Mouse (Mus musculus) thymus, postnatal 0 days (tissue): ENCODE data around the gene Camsap1. TPM values are rescaled to one million over a fixed set of nuclear protein-coding genes. Genes with fewer than 3 reads are reported as not detected.

Source experiments
- DNase-seq: peaks from one replicate; pipeline ENCODE4 v3.0.0-alpha.2; 2015; ENCODE audit warnings: low spot score
- polyA plus RNA-seq: library from polyadenylated mRNA; unstranded; fragments of >200 nt; fragmentation: Nextera tagmentation; extraction: Ambion mirVana; gene quantifications from 2 replicates; pipeline ENCODE4 v1.2.1, GENCODE M21; 2015

The Camsap1 gene
- polyA plus RNA-seq, result 6.1 and 8.0 TPM in 2 replicates

- peak; percentile 95 for DNase-seq
These were observed at the start of gene Camsap1 for GRCm38 (mm10) chr2:25983159-25983907. TSS of gene Camsap1 (minus strand) at chr2:25983282.

GRCm38 (mm10) chr2:26030288-26030687, 47.2 kb upstream of the Camsap1 start:
- no peak for DNase-seq

GRCm38 (mm10) chr2:26024138-26025075, 41.3 kb upstream of the Camsap1 start:
- DNase-seq, result peak; percentile 62

- no peak for DNase-seq
These were observed 39.5 kb upstream of the Camsap1 start for GRCm38 (mm10) chr2:26022626-26023025.

- DNase-seq, result no peak
These were observed 39.1 kb upstream of the Camsap1 start for GRCm38 (mm10) chr2:26022258-26022565.

- DNase-seq, result peak; percentile 92
These were observed 38.6 kb upstream of the Camsap1 start, which contains the start of gene Ubac1 for GRCm38 (mm10) chr2:26021561-26022257. TSS of gene Ubac1 (minus strand) at chr2:26021747.

GRCm38 (mm10) chr2:26020714-26021560, 37.9 kb upstream of the Camsap1 start:
- DNase-seq, result peak; percentile 53

- DNase-seq, result no peak
These were observed 36.8 kb upstream of the Camsap1 start for GRCm38 (mm10) chr2:26019923-26020322.

GRCm38 (mm10) chr2:26017326-26017725, 34.2 kb upstream of the Camsap1 start:
- DNase-seq, result no peak

- no peak for DNase-seq
These were observed 30.6 kb upstream of the Camsap1 start for GRCm38 (mm10) chr2:26013674-26014073.

GRCm38 (mm10) chr2:26011420-26011819, 28.3 kb upstream of the Camsap1 start:
- DNase-seq, result no peak

GRCm38 (mm10) chr2:26002001-26002400, 18.9 kb upstream of the Camsap1 start:
- no peak for DNase-seq

- DNase-seq, result no peak
These were observed 18.1 kb upstream of the Camsap1 start for GRCm38 (mm10) chr2:26001136-26001535.

GRCm38 (mm10) chr2:25997716-25998115, 14.6 kb upstream of the Camsap1 start:
- DNase-seq, result no peak

GRCm38 (mm10) chr2:25994791-25995190, 11.7 kb upstream of the Camsap1 start:
- no peak for DNase-seq

- no peak for DNase-seq
These were observed 9.2 kb upstream of the Camsap1 start for GRCm38 (mm10) chr2:25992285-25992684.

GRCm38 (mm10) chr2:25989651-25990050, 6.6 kb upstream of the Camsap1 start:
- DNase-seq, result no peak

- no peak for DNase-seq
These were observed 4.7 kb upstream of the Camsap1 start for GRCm38 (mm10) chr2:25987817-25988216.

- DNase-seq, result no peak
These were observed 3.5 kb upstream of the Camsap1 start for GRCm38 (mm10) chr2:25986601-25987000.

- DNase-seq, result peak; percentile 10
These were observed 523 bp downstream of the Camsap1 start for GRCm38 (mm10) chr2:25982426-25983091.
